Mouse (Mus musculus) kidney, adult 2 months (tissue): Measurements from ENCODE around the gene Rbck1.

Experiments used
- CTCF ChIP-seq: fragments of 200-500 bp; conservative IDR thresholded peaks from 2 replicates; pipeline ENCODE4 v1.5.1; 2011; ENCODE audit warnings: low read depth, mild to moderate bottlenecking, control low read depth, low read length, moderate library complexity, mixed read lengths; ENCODE audit not compliant: insufficient read depth, insufficient read length
- POLR2A ChIP-seq: fragments of 200-500 bp; IDR thresholded peaks from one replicate; pipeline ENCODE4 v1.6.1; 2011; ENCODE audit warnings: low read depth, low read length, control low read depth

DNA sequence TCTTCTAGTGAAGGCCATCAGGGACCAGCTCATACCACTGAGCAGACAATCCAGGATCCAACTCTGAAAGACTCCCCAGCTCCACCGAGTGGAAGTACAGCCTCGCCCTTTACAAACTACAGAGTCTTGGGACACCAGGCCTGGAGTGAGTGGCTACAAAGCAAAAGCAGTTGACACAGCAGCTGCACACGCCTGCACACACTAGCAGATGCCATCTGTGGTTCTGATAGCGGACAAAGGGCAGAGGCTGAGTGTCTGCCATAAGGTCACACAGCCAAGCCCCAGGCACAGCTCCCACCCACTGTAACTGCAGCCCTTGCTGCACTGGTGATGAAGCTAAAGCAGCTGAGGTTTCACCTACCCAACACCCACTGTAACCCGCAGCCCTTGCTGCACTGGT lies 10.9 kb downstream of the Rbck1 start:
- TF ChIP-seq POLR2A (no peak), CTCF (no peak)
